Mouse (Mus musculus) cerebellum, postnatal 4 days (tissue): Measurements from ENCODE around the gene Rhox4d.
"Not testable (repeated sequence)": the region's sequence is repeated elsewhere in the genome, so short reads cannot be mapped to it uniquely, and the experiment has no call there.

ENCODE experiments used
- DNase-seq, 2 experiments: peaks; one replicate each; pipeline ENCODE4 v3.0.0; 2022; ENCODE audit warnings: low spot score in 2 of 2, mixed read lengths in 1 of 2

Rhox4d gene

DNA sequence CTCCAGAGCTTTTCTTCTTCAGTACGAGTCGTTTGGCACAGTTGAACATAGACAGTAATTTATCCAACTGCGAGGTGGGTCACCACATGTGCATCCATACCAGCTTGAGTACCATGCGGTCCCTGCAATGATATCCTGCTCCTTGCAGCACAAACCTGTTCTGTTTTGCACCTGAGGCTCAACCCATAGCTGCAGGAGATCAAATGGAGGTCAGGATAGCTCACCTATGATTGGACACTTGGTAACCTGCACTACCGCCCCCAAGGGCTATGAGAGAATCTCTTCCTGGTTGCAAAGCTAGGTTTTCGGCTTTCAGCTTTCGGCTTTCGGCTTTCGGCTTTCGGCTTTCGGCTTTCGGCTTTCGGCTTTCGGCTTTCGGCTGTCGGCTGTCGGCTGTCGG is at the start of gene Rhox4d:
Rhox4d (plus strand) TSS at position 301 of the 400 bp plus-strand sequence.
- not testable (repeated sequence) for DNase-seq

DNA sequence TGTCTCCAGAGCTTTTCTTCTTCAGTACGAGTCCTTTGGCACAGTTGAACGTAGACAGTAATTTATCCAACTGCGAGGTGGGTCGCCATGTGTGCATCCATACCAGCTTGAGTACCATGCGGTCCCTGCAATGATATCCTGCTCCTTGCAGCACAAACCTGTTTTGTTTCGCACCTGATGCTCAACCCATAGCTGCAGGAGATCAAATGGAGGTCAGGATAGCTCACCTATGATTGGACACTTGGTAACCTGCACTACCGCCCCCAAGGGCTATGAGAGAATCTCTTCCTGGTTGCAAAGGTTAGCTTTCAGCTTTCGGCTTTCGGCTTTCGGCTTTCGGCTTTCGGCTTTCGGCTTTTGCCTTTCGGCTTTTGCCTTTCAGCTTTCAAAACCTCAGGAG is 34.1 kb upstream of the Rhox4d start, which contains the start of gene Rhox4c:
Rhox4c (plus strand) TSS at position 301 of the 400 bp plus-strand sequence.
- DNase-seq = not testable (repeated sequence)

DNA sequence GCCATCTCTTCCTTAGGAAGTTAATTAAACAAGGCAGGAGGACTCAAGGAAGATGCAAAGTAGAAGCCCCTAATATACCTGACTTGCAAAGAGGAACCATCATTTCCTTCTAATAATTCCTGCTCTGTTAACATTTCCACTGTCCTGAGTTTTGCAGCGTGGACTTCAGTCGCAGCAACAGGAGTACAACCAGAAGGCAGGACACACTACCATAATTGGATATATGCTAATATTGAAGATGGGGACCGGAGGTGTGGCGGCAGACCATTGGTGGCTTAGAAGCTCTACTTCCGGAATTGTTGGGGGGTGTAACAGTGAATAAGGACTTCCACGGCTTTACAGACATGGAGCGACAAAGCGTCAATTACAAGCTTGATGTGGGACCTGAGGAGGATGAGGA is 16.0 kb downstream of the Rhox4d start, which contains the start of gene Rhox2e:
Rhox2e (plus strand) TSS at position 301 of the 400 bp plus-strand sequence.
- not testable (repeated sequence) for DNase-seq

DNA sequence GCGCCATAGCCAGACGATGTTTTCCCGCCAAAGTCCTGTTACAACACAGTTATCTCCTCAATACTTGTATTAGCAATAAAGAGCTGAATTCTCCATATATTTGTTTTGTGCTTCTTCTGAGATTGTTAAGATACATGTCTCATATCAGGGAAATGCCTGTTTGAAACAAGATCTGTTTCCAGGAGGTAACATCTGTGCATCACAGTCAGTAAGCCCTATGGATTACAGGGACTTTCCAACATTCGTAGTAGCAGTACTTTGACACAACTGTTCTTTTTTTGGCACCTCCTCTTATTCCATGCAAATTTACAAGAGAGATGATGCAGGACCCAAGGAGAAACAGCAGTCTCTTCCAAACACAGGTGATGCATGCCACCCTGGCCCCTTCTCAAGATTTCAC is 27.6 kb downstream of the Rhox4d start, which contains the start of gene Rhox3e:
Rhox3e (plus strand) TSS at position 301 of the 400 bp plus-strand sequence.
- not testable (repeated sequence) for DNase-seq

DNA sequence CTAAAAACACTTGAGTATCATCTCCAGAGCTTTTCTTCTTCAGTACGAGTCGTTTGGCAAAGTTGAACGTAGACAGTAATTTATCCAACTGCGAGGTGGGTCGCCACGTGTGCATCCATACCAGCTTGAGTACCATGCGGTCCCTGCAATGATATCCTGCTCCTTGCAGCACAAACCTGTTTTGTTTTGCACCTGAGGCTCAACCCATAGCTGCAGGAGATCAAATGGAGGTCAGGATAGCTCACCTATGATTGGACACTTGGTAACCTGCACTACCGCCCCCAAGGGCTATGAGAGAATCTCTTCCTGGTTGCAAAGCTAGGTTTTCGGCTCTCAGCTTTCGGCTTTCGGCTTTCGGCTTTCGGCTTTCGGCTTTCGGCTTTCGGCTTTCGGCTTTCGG is 43.0 kb downstream of the Rhox4d start, which contains the start of gene Rhox4e:
Rhox4e (plus strand) TSS at position 301 of the 400 bp plus-strand sequence.
- DNase-seq = not testable (repeated sequence)
